Mouse (Mus musculus) adrenal gland, postnatal 4 days (tissue): Measurements from ENCODE around the gene Efcab8. TPM values are rescaled to one million over a fixed set of nuclear protein-coding genes. Genes with fewer than 3 reads are reported as not detected.
"Not testable (repeated sequence)": the region's sequence is repeated elsewhere in the genome, so short reads cannot be mapped to it uniquely, and the experiment has no call there.

Source experiments
- DNase-seq, 2 experiments: peaks; one replicate each; pipeline ENCODE4 v3.0.0; 2021 to 2022; ENCODE audit warnings: low spot score in 2 of 2, mixed read lengths in 2 of 2
- total RNA-seq, 2 experiments: library from RNA; stranded (reverse); gene quantifications; 2 replicates each; pipeline ENCODE4 v1.2.3; 2021

Gene Efcab8
- total RNA-seq, 2 experiments from 2014 or later: 0.45 to 0.90 TPM

GRCm38 (mm10) chr2:153824593-153824992 is 44.9 kb downstream of the Efcab8 start:
- DNase-seq: no peak

GRCm38 (mm10) chr2:153825900-153826299 is 46.2 kb downstream of the Efcab8 start:
- DNase-seq: not testable (repeated sequence)

- no peak for DNase-seq
Measured at GRCm38 (mm10) chr2:153827171-153827830, 47.6 kb downstream of the Efcab8 start.

GRCm38 (mm10) chr2:153828704-153829103 is 49.0 kb downstream of the Efcab8 start:
- no peak for DNase-seq

GRCm38 (mm10) chr2:153833291-153833690 is 53.6 kb downstream of the Efcab8 start:
- no peak for DNase-seq

GRCm38 (mm10) chr2:153842854-153843253 is 63.1 kb downstream of the Efcab8 start:
- no peak for DNase-seq

GRCm38 (mm10) chr2:153848389-153848788 is 68.7 kb downstream of the Efcab8 start:
- DNase-seq: no peak

GRCm38 (mm10) chr2:153850351-153851029 is 70.8 kb downstream of the Efcab8 start:
- no peak for DNase-seq

- peak in 1 of 2 experiments; percentile 29 for DNase-seq
Measured at GRCm38 (mm10) chr2:153851030-153851360, 71.3 kb downstream of the Efcab8 start.

- DNase-seq: no peak
Measured at GRCm38 (mm10) chr2:153853544-153853943, 73.8 kb downstream of the Efcab8 start.

GRCm38 (mm10) chr2:153859581-153859980 is 79.8 kb downstream of the Efcab8 start:
- no peak for DNase-seq

- DNase-seq: no peak
Measured at GRCm38 (mm10) chr2:153860315-153860714, 80.6 kb downstream of the Efcab8 start.

- no peak for DNase-seq
Measured at GRCm38 (mm10) chr2:153860715-153861114, 81.0 kb downstream of the Efcab8 start.

GRCm38 (mm10) chr2:153861960-153862359 is 82.2 kb downstream of the Efcab8 start:
- DNase-seq: no peak

- no peak for DNase-seq
Measured at GRCm38 (mm10) chr2:153870984-153871383, 91.3 kb downstream of the Efcab8 start, which contains the start of gene Sun5. Gene Sun5 (minus strand): TSS chr2:153871084.

- DNase-seq: no peak
Measured at GRCm38 (mm10) chr2:153874745-153875144, 95.0 kb downstream of the Efcab8 start, which contains the start of gene Bpifb2. Gene Bpifb2 (plus strand): TSS chr2:153875045.

Other genes with a start within 250 kb of the Efcab8 start
- gene Nol4l, start 250.0 kb upstream of the Efcab8 start, total RNA-seq: 10 to 100 TPM; 26.7 to 26.9 TPM
- 10 to 100 TPM; 44.2 to 45.8 TPM for gene Commd7, start 147.2 kb upstream of the Efcab8 start, total RNA-seq
- 1 to 10 TPM; 6.7 to 8.2 TPM for gene Dnmt3b, start 130.5 kb upstream of the Efcab8 start, total RNA-seq
- gene Dnmt3c, start 83.3 kb upstream of the Efcab8 start, total RNA-seq: not detected
- gene Mapre1, start 38.7 kb upstream of the Efcab8 start, total RNA-seq: 100 to 1,000 TPM; 132 to 148 TPM
- gene Sun5, start 91.2 kb downstream of the Efcab8 start, total RNA-seq: not detected
- under 1 TPM in 1 of 2 experiments, not detected in 1; 0.17 TPM for gene Bpifb2, start 95.1 kb downstream of the Efcab8 start, total RNA-seq
- 1 to 10 TPM; 3.0 TPM for gene Bpifb6, start 120.5 kb downstream of the Efcab8 start, total RNA-seq
- gene Bpifb3, start 138.3 kb downstream of the Efcab8 start, total RNA-seq: not detected
- gene Bpifb4, start 158.3 kb downstream of the Efcab8 start, total RNA-seq: under 1 TPM in 1 of 2 experiments, not detected in 1; 0.20 TPM
- gene Bpifa6, start 195.0 kb downstream of the Efcab8 start, total RNA-seq: not detected
- gene Bpifa2, start 228.3 kb downstream of the Efcab8 start, total RNA-seq: 1 to 10 TPM in 1 of 2 experiments, under 1 TPM in 1; 0.68 to 1.3 TPM